Mouse (Mus musculus) limb, embryonic 14.5 days (tissue): ENCODE data around the gene Sel1l3. TPM values are rescaled to one million over a fixed set of nuclear protein-coding genes. Genes with fewer than 3 reads are reported as not detected.

Source experiments
- ATAC-seq: fragments of 200-750 bp; cut with Nextera tagmentation; 2 replicates; pipeline ENCODE4 v1.8.0; 2017; ENCODE audit warnings: low read depth, moderate number of reproducible peaks, moderate TSS enrichment; ENCODE audit not compliant: low FRiP score
- DNase-seq: peaks from one replicate; pipeline ENCODE4 v3.0.0-alpha.2; 2015; ENCODE audit warnings: low spot score
- H3K27ac ChIP-seq: fragments of 300-500 bp; sonication (generic); replicated peaks from 2 replicates; pipeline ENCODE4 v1.5.1; 2014; ENCODE audit warnings: low read depth, mild to moderate bottlenecking, low read length, moderate library complexity, mixed read lengths
- H3K27me3 ChIP-seq: fragments of 300-500 bp; sonication (generic); 2 replicates; pipeline ENCODE4 v1.6.1; 2014; ENCODE audit warnings: low read length, mixed read lengths; ENCODE audit not compliant: control insufficient read depth, insufficient read depth
- H3K36me3 ChIP-seq: fragments of 300-500 bp; sonication (generic); 2 replicates; pipeline ENCODE4 v1.6.1; 2014; ENCODE audit warnings: mild to moderate bottlenecking, low read length, moderate library complexity, mixed read lengths; ENCODE audit not compliant: control insufficient read depth, insufficient read depth
- H3K4me1 ChIP-seq: fragments of 300-500 bp; sonication (generic); 2 replicates; pipeline ENCODE4 v1.6.1; 2014; ENCODE audit warnings: antibody characterized with exemption, low read length, mixed read lengths; ENCODE audit not compliant: control insufficient read depth, insufficient read depth
- H3K4me2 ChIP-seq: fragments of 300-500 bp; sonication (generic); replicated peaks from 2 replicates; pipeline ENCODE4 v1.6.1; 2014; ENCODE audit warnings: low read depth, mild to moderate bottlenecking, low read length, moderate library complexity; ENCODE audit not compliant: severe bottlenecking
- H3K4me3 ChIP-seq: fragments of 300-500 bp; sonication (generic); replicated peaks from 2 replicates; pipeline ENCODE4 v1.5.1; 2014; ENCODE audit warnings: low read length
- H3K9ac ChIP-seq: fragments of 300-500 bp; sonication (generic); 2 replicates; pipeline ENCODE4 v1.6.1; 2014; ENCODE audit warnings: mild to moderate bottlenecking, low read depth, low read length, moderate library complexity; ENCODE audit not compliant: severe bottlenecking
- H3K9me3 ChIP-seq: fragments of 300-500 bp; sonication (generic); 2 replicates; pipeline ENCODE4 v1.6.1; 2016; ENCODE audit warnings: low read length; ENCODE audit not compliant: control insufficient read depth
- POLR2A ChIP-seq: fragments of 200-500 bp; IDR thresholded peaks from 2 replicates; pipeline ENCODE4 v1.8.0; 2012; ENCODE audit warnings: inconsistent platforms, mild to moderate bottlenecking, moderate library complexity, borderline replicate concordance; ENCODE audit not compliant: insufficient read depth, insufficient read length; ENCODE audit errors: extremely low read depth
- WGBS: fragments of 180-500 bp; shearing (Covaris S2); extraction: QIAGEN DNeasy Blood & Tissue Kit; methylation state at CpG from one replicate; pipeline ENCODE4 v1.1.7; 2014; 5-methylcytosine and 5-hydroxymethylcytosine counted together
- polyA plus RNA-seq, 2 experiments: library from polyadenylated mRNA; depleted of rRNA in 1 of 2; stranded (reverse) in 1 of 2; unstranded in 1 of 2; fragments of >200 nt; fragmentation: Nextera tagmentation in 1 of 2; extraction: Ambion mirVana in 1 of 2; gene quantifications; 2 replicates each; pipeline versions ENCODE4 v1.2.1 to v1.2.3; 2012 to 2014

Gene Sel1l3
- polyA plus RNA-seq, 2 experiments: 3.6 to 4.6 TPM

DNA sequence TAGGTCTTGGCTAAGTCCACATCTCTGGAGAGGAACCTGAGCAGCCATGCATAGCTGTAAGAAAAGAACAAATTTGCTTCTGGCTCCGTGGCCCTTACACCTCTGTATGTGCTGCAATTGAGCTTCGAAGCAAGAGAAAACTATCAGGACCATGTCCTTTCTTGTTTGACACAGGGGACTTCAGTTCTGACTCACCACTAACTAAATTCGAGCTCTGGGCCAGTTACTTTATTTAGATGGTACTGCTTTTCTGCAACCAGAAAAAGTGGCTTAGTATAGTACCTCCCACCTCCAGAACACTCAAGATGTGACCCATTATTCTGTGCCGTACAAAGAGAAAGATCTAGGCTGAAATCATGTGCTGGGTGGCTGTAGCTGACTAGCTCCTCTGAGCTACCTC is 66.3 kb downstream of the Sel1l3 start:
- Histone ChIP-seq H3K27ac (no peak overlapping the region), H3K27me3 (no peaks in the 10 kb centered on the region), H3K36me3 (no peaks in the 10 kb centered on the region), H3K9me3 (no peaks in the 10 kb centered on the region), H3K9ac (no peak overlapping the region), H3K4me2 (no peak overlapping the region), H3K4me3 (no peak overlapping the region), H3K4me1 (peaks cover 5% of the 10 kb centered on the region; the same call in 1 of the 2 replicates)
- TF ChIP-seq POLR2A: no peak
- DNase-seq (no peak), ATAC-seq (no peak)
- WGBS: 77% methylated on average over 4 of the region's 4 CpGs

DNA sequence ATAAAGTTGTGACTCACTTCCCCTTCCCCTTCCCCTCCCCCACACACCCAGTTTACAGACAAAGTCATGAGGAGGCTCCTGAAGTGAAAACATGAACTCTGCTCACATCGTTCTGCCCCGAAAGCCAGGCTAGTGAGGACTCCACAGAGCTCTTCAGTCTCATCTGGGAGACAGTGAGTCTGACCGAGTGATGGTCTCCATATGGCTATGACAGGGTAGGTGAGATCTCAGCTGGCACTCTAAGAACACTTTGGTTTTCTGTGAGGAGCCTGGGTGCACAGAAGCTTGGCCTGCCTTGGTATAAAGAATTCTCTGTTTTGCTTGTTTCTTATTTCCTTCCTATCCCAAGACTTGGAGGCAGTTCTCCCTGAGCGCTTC is 67.1 kb downstream of the Sel1l3 start:
- no peak overlapping the region for H3K4me3 ChIP-seq
- H3K9me3 ChIP-seq: no peaks in the 10 kb centered on the region
- 56% methylated on average over 4 of the region's 4 CpGs for WGBS
- no peak overlapping the region for H3K27ac ChIP-seq
- H3K9ac ChIP-seq: no peak overlapping the region
- no peak overlapping the region for H3K4me2 ChIP-seq
- H3K27me3 ChIP-seq: no peaks in the 10 kb centered on the region
- DNase-seq (no peak), ATAC-seq (no peak)
- no peaks in the 10 kb centered on the region for H3K36me3 ChIP-seq
- H3K4me1 ChIP-seq: peaks cover 5% of the 10 kb centered on the region; the same call in 1 of the 2 replicates
- no peak for TF ChIP-seq POLR2A

DNA sequence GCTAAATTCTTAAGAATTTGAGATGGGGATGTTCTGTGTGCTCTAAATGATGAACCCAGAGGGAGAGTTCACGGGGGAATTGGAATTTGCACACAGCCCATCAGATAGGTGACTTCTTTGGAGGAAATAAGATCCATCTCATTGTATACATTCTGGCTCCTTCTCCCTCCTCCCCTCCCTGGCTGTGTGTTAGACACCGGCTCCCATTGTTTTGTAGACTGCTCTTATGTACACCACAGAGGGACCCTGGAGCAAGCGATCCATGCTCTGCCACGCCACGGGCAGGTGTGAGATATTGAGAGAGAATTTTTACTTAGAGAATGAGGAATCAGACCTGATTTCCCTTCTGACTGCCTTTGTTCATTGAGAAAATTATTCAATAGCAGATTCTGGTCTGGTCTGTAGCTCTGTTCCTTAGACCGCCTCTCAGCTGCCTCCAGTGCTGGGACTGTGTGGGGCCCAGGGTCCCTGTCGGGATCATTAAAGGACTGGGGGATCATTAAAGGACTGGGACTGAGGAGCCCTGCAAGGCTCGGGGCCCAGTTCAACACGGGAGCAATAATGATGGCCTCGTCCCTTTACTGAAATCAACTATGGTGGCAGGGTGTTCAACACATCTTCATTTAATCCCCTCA is 67.6 kb downstream of the Sel1l3 start:
- no peak for DNase-seq
- H3K27ac ChIP-seq: no peak overlapping the region
- H3K27me3 ChIP-seq: no peaks in the 10 kb centered on the region
- TF ChIP-seq POLR2A: no peak
- WGBS: 42% methylated on average over 10 of the region's 10 CpGs
- H3K4me2 ChIP-seq: no peak overlapping the region
- no peak for ATAC-seq
- H3K36me3 ChIP-seq: no peaks in the 10 kb centered on the region
- no peaks in the 10 kb centered on the region for H3K9me3 ChIP-seq
- H3K4me3 ChIP-seq: no peak overlapping the region
- H3K4me1 ChIP-seq: peaks cover 5% of the 10 kb centered on the region; the same call in 1 of the 2 replicates
- H3K9ac ChIP-seq: no peak overlapping the region

DNA sequence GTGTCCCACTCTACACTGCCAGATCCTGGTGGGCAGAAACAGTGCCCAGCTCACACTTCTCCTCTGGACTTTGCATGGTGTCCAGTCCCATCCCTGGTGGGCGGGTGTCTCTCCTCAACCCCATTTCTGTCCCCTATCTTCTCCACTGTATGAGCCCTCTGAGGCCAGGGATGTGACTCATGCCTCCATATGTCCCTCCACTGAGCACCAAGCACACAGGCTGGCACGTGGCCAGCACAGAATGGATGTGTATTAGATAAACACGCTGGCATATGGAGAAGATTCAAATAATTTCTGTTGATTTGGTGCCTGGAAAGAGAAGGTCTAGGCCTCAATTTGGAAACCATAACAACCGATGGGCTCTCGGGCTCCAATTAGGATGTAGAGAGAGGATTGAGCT is 71.1 kb downstream of the Sel1l3 start:
- no peak overlapping the region for H3K9ac ChIP-seq
- H3K4me3 ChIP-seq: no peak overlapping the region
- H3K27me3 ChIP-seq: no peaks in the 10 kb centered on the region
- no peak for TF ChIP-seq POLR2A
- peaks cover 5% of the 10 kb centered on the region; the same call in 1 of the 2 replicates for H3K4me1 ChIP-seq
- H3K4me2 ChIP-seq: no peak overlapping the region
- H3K27ac ChIP-seq: no peak overlapping the region
- DNase-seq (no peak), ATAC-seq (no peak)
- WGBS: 76% methylated on average over 5 of the region's 5 CpGs
- H3K9me3 ChIP-seq: no peaks in the 10 kb centered on the region
- no peaks in the 10 kb centered on the region for H3K36me3 ChIP-seq

DNA sequence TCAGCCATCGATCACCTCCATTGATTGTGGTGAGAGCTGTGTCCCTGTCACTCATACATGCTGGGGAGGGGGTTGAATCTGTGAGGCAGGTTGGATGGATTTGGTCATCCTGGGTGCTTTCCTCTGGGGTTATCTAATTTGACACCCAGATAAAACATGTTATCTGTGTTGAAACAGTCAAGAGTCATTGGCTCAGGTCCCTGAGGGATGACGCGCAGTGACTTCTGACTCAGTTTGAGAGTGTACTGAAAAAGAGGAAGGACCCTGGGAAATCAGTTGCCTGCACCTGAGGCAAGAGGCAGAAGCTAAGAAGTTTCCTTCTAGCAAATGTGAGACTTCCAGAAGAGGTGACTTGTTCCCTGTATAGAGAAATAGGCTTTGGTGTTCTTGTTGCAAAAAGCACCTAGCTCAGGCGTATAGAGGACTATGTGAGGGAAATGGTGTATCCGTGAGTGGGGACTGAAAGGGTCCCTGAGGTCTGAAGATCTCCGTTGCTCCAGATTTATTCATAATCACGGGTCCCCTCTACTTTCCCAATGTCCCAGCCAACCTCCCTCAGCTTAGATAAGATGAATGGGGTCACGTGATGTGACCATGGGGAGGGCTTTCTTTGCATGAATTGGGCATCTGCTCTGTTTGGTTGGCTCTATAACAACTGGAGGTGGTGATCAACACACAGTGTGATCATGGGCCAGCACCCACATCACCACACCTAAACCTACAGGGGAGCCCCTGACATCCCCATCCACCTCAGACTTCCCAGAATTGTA is 73.4 kb downstream of the Sel1l3 start:
- no peak overlapping the region for H3K4me2 ChIP-seq
- DNase-seq: no peak
- 93% methylated on average over 8 of the region's 8 CpGs for WGBS
- H3K4me1 ChIP-seq: no peaks in the 10 kb centered on the region
- H3K9ac ChIP-seq: no peak overlapping the region
- H3K27ac ChIP-seq: no peak overlapping the region
- H3K4me3 ChIP-seq: no peak overlapping the region
- no peaks in the 10 kb centered on the region for H3K9me3 ChIP-seq
- H3K36me3 ChIP-seq: no peaks in the 10 kb centered on the region
- TF ChIP-seq POLR2A: no peak
- ATAC-seq: no peak
- H3K27me3 ChIP-seq: no peaks in the 10 kb centered on the region
